Mouse (Mus musculus): Measurements from ENCODE around the gene Vpreb1. TPM values are rescaled to one million over a fixed set of nuclear protein-coding genes. Genes with fewer than 3 reads are reported as not detected.

The Vpreb1 gene
- total RNA-seq, 1 experiment: 4.0 TPM

DNA sequence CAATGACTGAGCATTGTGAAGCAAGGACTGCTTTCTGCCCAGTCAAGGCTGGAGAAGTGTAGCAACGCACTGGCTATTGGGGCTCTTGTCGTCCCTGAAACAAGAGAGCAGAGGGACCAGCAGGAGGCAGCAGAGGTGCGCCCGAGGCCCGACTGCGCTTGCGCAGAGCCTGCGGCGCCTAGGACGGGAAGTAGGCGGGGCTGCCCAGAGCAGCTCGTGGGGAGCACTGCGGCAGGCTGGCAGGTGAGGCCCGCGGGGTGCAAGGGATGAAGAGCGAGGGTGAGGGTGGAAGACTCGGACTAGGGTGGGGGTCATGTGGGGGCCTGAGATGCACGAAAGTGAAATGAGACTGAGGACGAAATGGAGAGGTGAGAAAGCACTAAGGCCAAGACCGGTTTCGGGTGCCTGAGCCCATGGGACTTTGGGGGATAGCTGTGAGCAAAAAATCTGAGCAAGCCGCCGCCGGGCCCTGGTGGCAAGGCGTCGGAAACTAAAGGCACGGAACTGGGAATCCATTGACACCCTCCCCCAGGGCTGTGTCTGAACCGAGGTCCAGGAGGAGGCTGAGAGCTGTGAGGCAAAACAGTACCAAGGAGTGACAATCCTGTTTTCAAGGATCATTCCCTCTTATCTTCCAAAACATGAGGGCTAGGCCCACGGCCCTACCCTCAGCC, 25.9 kb upstream of the Vpreb1 start, which contains the start of gene Ppm1f:
TSS of gene Ppm1f (plus strand) at position 88 of the 674 bp plus-strand sequence.
- Histone ChIP-seq H3K9ac (ENCODE audit: insufficient read depth, low read depth, low read length, poor library complexity, severe bottlenecking) (peak within 1 kb of the TSS; percentile 72), H3K4me1 (ENCODE audit: control insufficient read depth in 2 of 2, insufficient read depth in 2 of 2, low read length in 2 of 2, poor library complexity in 1 of 2) (peaks cover 0 to 8% of the 10 kb centered on the region in 2 experiments; a peak in 2 of 4 replicates), H3K4me3 (ENCODE audit: insufficient read depth in 1 of 2, low read depth in 1 of 2, low read length in 2 of 2, poor library complexity in 1 of 2, severe bottlenecking in 1 of 2) (peak within 1 kb of the TSS; percentile 71 to 77), H3K9me3 (ENCODE audit: control insufficient read depth, insufficient read depth, low read depth, low read length) (no peaks in the 10 kb centered on the region), H3K36me3 (ENCODE audit: control insufficient read depth, insufficient read depth, low read length, poor library complexity, severe bottlenecking) (peaks cover 26% of the 10 kb centered on the region), H3K27ac (ENCODE audit: insufficient read depth, low read depth, low read length, poor library complexity, severe bottlenecking) (peak within 1 kb of the TSS; percentile 31; the same call in 1 of the 2 replicates)
- no peak for TF ChIP-seq ZC3H11A (IDR thresholded peaks at IDR 0.05; ENCODE audit: borderline replicate concordance, low read depth, low read length)
- TF ChIP-seq CHD2 (IDR thresholded peaks at IDR 0.05; ENCODE audit: low read depth, low read length): no peak
- TF ChIP-seq MAFK (IDR thresholded peaks at IDR 0.05; ENCODE audit: insufficient read depth, low read depth, low read length): peak; percentile 63
- TF ChIP-seq ZNF384 (IDR thresholded peaks at IDR 0.05; ENCODE audit: low read depth, low read length): no peak; the same call in 1 of the 2 replicates
- no peak for TF ChIP-seq HCFC1 (IDR thresholded peaks at IDR 0.05; ENCODE audit: borderline replicate concordance, insufficient read depth, low read length)
- in situ Hi-C loops (cut with MboI; ENCODE audit: low sequenced_read_pairs in 2 of 2, unreplicated experiment in 2 of 2): no loop called here
- peak; percentile 84 for DNase-seq (ENCODE audit: low read depth, low spot score)

DNA sequence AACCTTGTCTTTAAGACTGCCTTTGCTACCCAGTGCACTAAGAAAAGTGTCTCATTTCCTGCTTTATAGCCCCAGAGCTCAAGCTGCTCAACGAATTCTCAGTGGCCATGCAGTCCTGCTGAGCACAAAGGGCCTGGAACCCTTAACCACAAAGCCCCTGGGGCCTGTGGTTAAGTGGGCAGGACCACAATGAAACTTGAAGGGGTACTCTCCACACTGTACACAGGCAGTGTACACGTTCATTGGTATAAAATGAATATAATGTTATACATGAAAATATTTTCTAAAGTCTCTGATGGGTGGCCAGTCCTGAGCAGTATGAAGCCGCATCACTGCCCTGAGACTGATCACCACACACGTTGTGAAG, 25.4 kb upstream of the Vpreb1 start:
- no peaks in the 10 kb centered on the region for H3K9me3 ChIP-seq (ENCODE audit: control insufficient read depth, insufficient read depth, low read depth, low read length)
- H3K4me1 ChIP-seq (ENCODE audit: control insufficient read depth in 2 of 2, insufficient read depth in 2 of 2, low read length in 2 of 2, poor library complexity in 1 of 2): peaks cover 0 to 8% of the 10 kb centered on the region in 2 experiments; a peak in 2 of 4 replicates
- no peak for DNase-seq (ENCODE audit: low read depth, low spot score)
- H3K4me3 ChIP-seq (ENCODE audit: insufficient read depth in 1 of 2, low read depth in 1 of 2, low read length in 2 of 2, poor library complexity in 1 of 2, severe bottlenecking in 1 of 2): no peak overlapping the region
- peaks cover 32% of the 10 kb centered on the region for H3K36me3 ChIP-seq (ENCODE audit: control insufficient read depth, insufficient read depth, low read length, poor library complexity, severe bottlenecking)
- in situ Hi-C loops (cut with MboI; ENCODE audit: low sequenced_read_pairs in 2 of 2, unreplicated experiment in 2 of 2): no loop called here
- H3K27ac ChIP-seq (ENCODE audit: insufficient read depth, low read depth, low read length, poor library complexity, severe bottlenecking): peak overlapping the region; percentile 31; the same call in 1 of the 2 replicates
- TF ChIP-seq HCFC1 (IDR thresholded peaks at IDR 0.05; ENCODE audit: borderline replicate concordance, insufficient read depth, low read length) (no peak), MAFK (IDR thresholded peaks at IDR 0.05; ENCODE audit: insufficient read depth, low read depth, low read length) (no peak), ZNF384 (IDR thresholded peaks at IDR 0.05; ENCODE audit: low read depth, low read length) (no peak), CHD2 (IDR thresholded peaks at IDR 0.05; ENCODE audit: low read depth, low read length) (no peak), ZC3H11A (IDR thresholded peaks at IDR 0.05; ENCODE audit: borderline replicate concordance, low read depth, low read length) (no peak)
- H3K9ac ChIP-seq (ENCODE audit: insufficient read depth, low read depth, low read length, poor library complexity, severe bottlenecking): no peak overlapping the region

DNA sequence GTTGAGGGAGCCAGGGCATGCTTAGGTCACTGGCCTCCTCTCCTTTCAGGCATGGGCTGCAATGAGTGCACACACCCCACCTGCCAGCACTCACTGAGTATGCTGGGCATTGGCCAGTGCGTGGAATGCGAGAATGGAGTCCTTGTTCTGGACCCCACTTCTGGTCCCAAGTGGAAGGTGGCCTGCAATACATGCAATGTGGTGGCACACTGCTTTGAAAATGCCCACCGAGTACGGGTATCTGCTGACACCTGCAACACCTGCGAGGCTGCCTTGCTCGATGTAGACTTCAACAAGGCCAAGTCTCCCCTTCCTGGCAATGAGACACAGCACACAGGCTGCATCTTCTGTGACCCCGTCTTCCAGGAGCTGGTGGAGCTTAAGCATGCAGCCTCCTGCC, 21.7 kb upstream of the Vpreb1 start:
- Histone ChIP-seq H3K4me3 (ENCODE audit: insufficient read depth in 1 of 2, low read depth in 1 of 2, low read length in 2 of 2, poor library complexity in 1 of 2, severe bottlenecking in 1 of 2) (no peak overlapping the region), H3K9me3 (ENCODE audit: control insufficient read depth, insufficient read depth, low read depth, low read length) (no peaks in the 10 kb centered on the region), H3K27ac (ENCODE audit: insufficient read depth, low read depth, low read length, poor library complexity, severe bottlenecking) (no peak overlapping the region), H3K36me3 (ENCODE audit: control insufficient read depth, insufficient read depth, low read length, poor library complexity, severe bottlenecking) (peaks cover 61% of the 10 kb centered on the region), H3K4me1 (ENCODE audit: control insufficient read depth in 2 of 2, insufficient read depth in 2 of 2, low read length in 2 of 2, poor library complexity in 1 of 2) (peaks cover 0 to 8% of the 10 kb centered on the region in 2 experiments; a peak in 1 of 4 replicates), H3K9ac (ENCODE audit: insufficient read depth, low read depth, low read length, poor library complexity, severe bottlenecking) (no peak overlapping the region)
- in situ Hi-C loops (cut with MboI; ENCODE audit: low sequenced_read_pairs in 2 of 2, unreplicated experiment in 2 of 2): no loop called here
- no peak for TF ChIP-seq ZC3H11A (IDR thresholded peaks at IDR 0.05; ENCODE audit: borderline replicate concordance, low read depth, low read length)
- TF ChIP-seq ZNF384 (IDR thresholded peaks at IDR 0.05; ENCODE audit: low read depth, low read length): no peak
- no peak for TF ChIP-seq MAFK (IDR thresholded peaks at IDR 0.05; ENCODE audit: insufficient read depth, low read depth, low read length)
- DNase-seq (ENCODE audit: low read depth, low spot score): no peak

DNA sequence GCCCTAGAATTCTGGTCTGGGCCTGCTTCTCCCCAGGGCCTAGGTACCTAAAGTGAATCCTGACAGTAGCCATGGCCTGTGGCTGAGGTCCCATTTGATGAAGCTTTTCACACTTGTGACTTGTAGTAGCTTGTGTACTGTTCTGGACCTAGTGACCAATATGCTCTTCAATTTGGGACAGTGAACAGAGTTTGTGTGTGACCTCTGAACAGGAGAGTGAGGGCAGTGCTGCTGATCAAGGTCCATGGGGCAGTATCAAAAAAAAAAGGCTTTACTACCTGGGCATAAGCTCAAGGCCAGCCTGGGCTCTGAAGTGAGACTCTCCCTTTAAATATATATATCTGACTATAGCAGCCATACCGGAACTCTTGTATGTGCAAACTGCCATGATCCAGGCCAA, 17.7 kb upstream of the Vpreb1 start:
- Histone ChIP-seq H3K4me3 (ENCODE audit: insufficient read depth in 1 of 2, low read depth in 1 of 2, low read length in 2 of 2, poor library complexity in 1 of 2, severe bottlenecking in 1 of 2) (no peak overlapping the region), H3K9ac (ENCODE audit: insufficient read depth, low read depth, low read length, poor library complexity, severe bottlenecking) (no peak overlapping the region), H3K9me3 (ENCODE audit: control insufficient read depth, insufficient read depth, low read depth, low read length) (no peaks in the 10 kb centered on the region), H3K27ac (ENCODE audit: insufficient read depth, low read depth, low read length, poor library complexity, severe bottlenecking) (no peak overlapping the region), H3K4me1 (ENCODE audit: control insufficient read depth in 2 of 2, insufficient read depth in 2 of 2, low read length in 2 of 2, poor library complexity in 1 of 2) (peaks cover 0 to 4% of the 10 kb centered on the region in 2 experiments; a peak in 1 of 4 replicates), H3K36me3 (ENCODE audit: control insufficient read depth, insufficient read depth, low read length, poor library complexity, severe bottlenecking) (peaks cover 93% of the 10 kb centered on the region)
- no peak for DNase-seq (ENCODE audit: low read depth, low spot score)
- TF ChIP-seq ZC3H11A (IDR thresholded peaks at IDR 0.05; ENCODE audit: borderline replicate concordance, low read depth, low read length) (no peak), CHD2 (IDR thresholded peaks at IDR 0.05; ENCODE audit: low read depth, low read length) (no peak), ZNF384 (IDR thresholded peaks at IDR 0.05; ENCODE audit: low read depth, low read length) (no peak), MAFK (IDR thresholded peaks at IDR 0.05; ENCODE audit: insufficient read depth, low read depth, low read length) (no peak), HCFC1 (IDR thresholded peaks at IDR 0.05; ENCODE audit: borderline replicate concordance, insufficient read depth, low read length) (no peak)
- in situ Hi-C loops (cut with MboI; ENCODE audit: low sequenced_read_pairs in 2 of 2, unreplicated experiment in 2 of 2): no loop called here
